Mouse (Mus musculus): Measurements from ENCODE around the gene Ddx23. TPM values are rescaled to one million over a fixed set of nuclear protein-coding genes. Genes with fewer than 3 reads are reported as not detected.

Ddx23 gene
- polyA plus RNA-seq, 1 experiment from 2014 or later: 10.0 TPM

DNA sequence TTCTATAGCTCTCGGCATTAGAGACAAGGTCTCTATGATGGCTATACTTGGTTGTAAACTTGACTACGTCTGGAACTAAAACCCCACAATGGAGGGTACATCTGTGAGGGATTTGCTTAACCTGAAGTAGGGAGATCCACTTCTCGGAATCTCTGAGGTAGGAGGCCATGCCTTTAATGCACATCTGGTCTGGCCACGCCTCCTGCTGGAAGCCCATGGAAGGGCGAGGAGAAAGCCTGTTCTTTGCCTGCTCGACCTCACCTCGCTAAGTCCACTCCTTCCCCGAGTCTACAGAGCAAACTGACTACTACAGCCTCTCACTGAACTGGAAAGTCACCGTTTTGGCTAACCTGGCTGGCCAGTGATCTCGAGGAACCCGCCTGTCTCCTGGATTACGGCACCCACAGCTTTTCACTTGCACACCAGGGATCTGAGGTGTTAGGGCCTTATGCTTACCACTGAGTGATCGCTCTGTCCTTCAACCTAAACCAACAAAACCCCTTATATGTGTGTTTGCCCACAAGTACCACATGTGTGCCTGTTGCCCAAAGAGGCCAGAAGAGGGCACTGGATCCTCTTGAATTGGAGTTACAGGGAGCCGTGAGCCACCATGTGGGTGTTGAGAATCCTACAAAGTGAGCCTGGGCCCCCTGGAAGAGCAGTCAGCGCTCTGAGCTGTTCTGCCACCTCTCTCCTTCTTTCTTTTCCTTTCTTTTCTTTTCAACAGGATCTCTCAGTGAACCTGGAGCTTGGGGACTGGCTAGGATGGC is 5.5 kb downstream of the Ddx23 start:
- no peaks in the 10 kb centered on the region for H3K27me3 ChIP-seq (ENCODE audit: control insufficient read depth, insufficient read depth, low read depth, low read length)
- H3K4me3 ChIP-seq (ENCODE audit: low read depth, low read length): no peak overlapping the region
- no peak for ATAC-seq (ENCODE audit: low read depth)
- H3K9ac ChIP-seq (ENCODE audit: low read depth, low read length): no peak overlapping the region
- H3K9me3 ChIP-seq (replicated peaks; ENCODE audit: control insufficient read depth, low read length): no peaks in the 10 kb centered on the region
- peaks cover 6% of the 10 kb centered on the region for H3K4me1 ChIP-seq (ENCODE audit: control insufficient read depth, low read depth, low read length)
- H3K4me2 ChIP-seq (ENCODE audit: low read depth, low read length): no peak overlapping the region
- H3K27ac ChIP-seq (ENCODE audit: low read length): no peak overlapping the region
- H3K36me3 ChIP-seq (ENCODE audit: control insufficient read depth, insufficient read depth): peaks cover 58% of the 10 kb centered on the region
- WGBS (ENCODE audit: insufficient replicate concordance): 83% methylated on average over 15 of the region's 15 CpGs

DNA sequence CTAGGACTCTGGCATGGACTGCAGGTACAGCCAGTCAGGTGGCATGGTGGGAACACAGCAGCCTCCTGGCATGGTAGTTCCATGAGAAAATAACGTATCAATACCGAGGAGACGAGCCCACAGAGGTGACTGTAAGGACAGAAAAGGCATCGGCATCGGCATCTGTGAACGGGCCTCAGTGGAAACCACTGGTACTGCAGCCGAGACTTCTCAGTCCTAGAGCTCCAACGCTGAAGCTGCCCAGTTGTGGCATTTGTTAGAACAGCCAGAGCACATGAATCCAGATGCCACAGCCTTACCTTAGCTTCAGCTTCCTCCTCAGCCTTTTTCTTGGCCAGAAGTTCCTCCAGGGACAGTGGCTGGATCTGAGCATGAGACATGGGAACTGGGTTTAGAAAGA is 10.5 kb downstream of the Ddx23 start:
- Histone ChIP-seq H3K4me3 (ENCODE audit: low read depth, low read length) (no peak overlapping the region), H3K27me3 (ENCODE audit: control insufficient read depth, insufficient read depth, low read depth, low read length) (no peaks in the 10 kb centered on the region), H3K9me3 (replicated peaks; ENCODE audit: control insufficient read depth, low read length) (no peaks in the 10 kb centered on the region), H3K27ac (ENCODE audit: low read length) (no peak overlapping the region), H3K4me1 (ENCODE audit: control insufficient read depth, low read depth, low read length) (no peaks in the 10 kb centered on the region), H3K9ac (ENCODE audit: low read depth, low read length) (no peak overlapping the region), H3K36me3 (ENCODE audit: control insufficient read depth, insufficient read depth) (peaks cover 83% of the 10 kb centered on the region), H3K4me2 (ENCODE audit: low read depth, low read length) (no peak overlapping the region)
- no peak for ATAC-seq (ENCODE audit: low read depth)
- 87% methylated on average over 8 of the region's 8 CpGs for WGBS (ENCODE audit: insufficient replicate concordance)

DNA sequence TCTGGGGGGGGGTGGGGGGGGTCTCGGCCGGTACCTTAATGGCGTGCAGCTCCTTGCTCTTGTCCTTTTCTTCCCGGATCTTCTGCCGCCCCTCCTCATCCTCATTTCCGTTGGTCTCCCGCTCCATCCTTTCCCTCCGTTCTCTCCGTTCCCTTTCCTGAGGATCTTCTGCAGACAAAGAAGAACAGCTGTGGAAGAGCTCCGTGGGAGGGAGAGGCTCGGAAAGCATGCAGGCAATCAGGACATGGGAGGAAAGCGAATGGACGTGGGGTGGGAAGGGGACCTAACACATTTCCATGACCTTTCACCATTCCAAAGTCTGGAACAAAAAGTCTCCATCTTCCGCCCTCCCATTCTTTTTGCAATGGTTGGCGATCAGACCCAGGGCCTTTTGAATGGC is 11.3 kb downstream of the Ddx23 start:
- no peaks in the 10 kb centered on the region for H3K27me3 ChIP-seq (ENCODE audit: control insufficient read depth, insufficient read depth, low read depth, low read length)
- H3K4me1 ChIP-seq (ENCODE audit: control insufficient read depth, low read depth, low read length): no peaks in the 10 kb centered on the region
- no peaks in the 10 kb centered on the region for H3K9me3 ChIP-seq (replicated peaks; ENCODE audit: control insufficient read depth, low read length)
- H3K9ac ChIP-seq (ENCODE audit: low read depth, low read length): no peak overlapping the region
- no peak for ATAC-seq (ENCODE audit: low read depth)
- WGBS (ENCODE audit: insufficient replicate concordance): 88% methylated on average over 15 of the region's 15 CpGs
- H3K4me2 ChIP-seq (ENCODE audit: low read depth, low read length): no peak overlapping the region
- no peak overlapping the region for H3K4me3 ChIP-seq (ENCODE audit: low read depth, low read length)
- H3K36me3 ChIP-seq (ENCODE audit: control insufficient read depth, insufficient read depth): peaks cover 82% of the 10 kb centered on the region
- H3K27ac ChIP-seq (ENCODE audit: low read length): no peak overlapping the region

DNA sequence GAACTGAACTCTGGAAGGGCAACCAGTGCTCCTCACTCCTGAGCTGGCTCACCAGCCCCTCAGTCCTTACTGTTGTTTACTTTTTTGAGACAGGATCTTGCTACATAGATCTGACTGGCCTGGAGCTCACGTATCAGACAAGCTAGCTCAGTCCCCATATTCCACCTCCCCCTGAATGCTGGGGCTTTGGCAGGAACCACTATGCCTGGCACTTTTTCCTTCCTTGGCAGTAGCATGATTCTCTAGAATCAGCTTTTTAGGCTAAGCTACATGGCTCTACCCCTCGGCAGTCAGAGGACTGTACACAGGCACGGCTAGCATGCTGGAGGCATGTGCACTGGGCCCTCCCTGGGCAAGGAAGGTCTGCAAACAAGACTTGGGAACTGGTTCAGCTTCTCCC is 14.6 kb downstream of the Ddx23 start:
- Histone ChIP-seq H3K9me3 (replicated peaks; ENCODE audit: control insufficient read depth, low read length) (no peaks in the 10 kb centered on the region), H3K9ac (ENCODE audit: low read depth, low read length) (no peak overlapping the region), H3K4me3 (ENCODE audit: low read depth, low read length) (no peak overlapping the region), H3K27me3 (ENCODE audit: control insufficient read depth, insufficient read depth, low read depth, low read length) (no peaks in the 10 kb centered on the region), H3K4me2 (ENCODE audit: low read depth, low read length) (no peak overlapping the region), H3K27ac (ENCODE audit: low read length) (no peak overlapping the region), H3K4me1 (ENCODE audit: control insufficient read depth, low read depth, low read length) (no peaks in the 10 kb centered on the region), H3K36me3 (ENCODE audit: control insufficient read depth, insufficient read depth) (peaks cover 79% of the 10 kb centered on the region)
- no peak for ATAC-seq (ENCODE audit: low read depth)
- WGBS (ENCODE audit: insufficient replicate concordance): 92% methylated on average over 3 of the region's 3 CpGs

DNA sequence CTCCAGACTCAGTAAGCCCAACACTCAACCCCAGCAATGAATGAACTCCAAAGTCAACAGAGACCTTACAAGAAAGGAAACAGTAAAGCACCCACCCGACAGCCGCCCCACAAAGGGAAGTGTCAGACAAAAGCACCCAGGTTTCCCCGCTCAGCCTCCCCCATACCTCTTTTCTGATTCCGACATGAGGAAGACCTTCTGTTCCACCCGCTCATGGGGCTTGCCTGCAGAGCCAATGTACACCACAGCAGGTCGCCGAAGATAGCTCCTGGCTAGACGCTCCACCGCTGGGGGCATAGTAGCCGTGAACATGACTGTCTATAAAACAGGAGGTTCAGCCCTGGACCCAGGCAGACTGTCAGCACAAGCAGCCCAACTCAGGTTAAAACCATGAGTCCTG is 15.4 kb downstream of the Ddx23 start:
- H3K4me1 ChIP-seq (ENCODE audit: control insufficient read depth, low read depth, low read length): no peaks in the 10 kb centered on the region
- H3K27me3 ChIP-seq (ENCODE audit: control insufficient read depth, insufficient read depth, low read depth, low read length): no peaks in the 10 kb centered on the region
- 88% methylated on average over 10 of the region's 10 CpGs for WGBS (ENCODE audit: insufficient replicate concordance)
- H3K4me3 ChIP-seq (ENCODE audit: low read depth, low read length): no peak overlapping the region
- no peak overlapping the region for H3K4me2 ChIP-seq (ENCODE audit: low read depth, low read length)
- no peak overlapping the region for H3K27ac ChIP-seq (ENCODE audit: low read length)
- no peak overlapping the region for H3K9ac ChIP-seq (ENCODE audit: low read depth, low read length)
- ATAC-seq (ENCODE audit: low read depth): no peak
- H3K36me3 ChIP-seq (ENCODE audit: control insufficient read depth, insufficient read depth): peaks cover 72% of the 10 kb centered on the region
- no peaks in the 10 kb centered on the region for H3K9me3 ChIP-seq (replicated peaks; ENCODE audit: control insufficient read depth, low read length)

DNA sequence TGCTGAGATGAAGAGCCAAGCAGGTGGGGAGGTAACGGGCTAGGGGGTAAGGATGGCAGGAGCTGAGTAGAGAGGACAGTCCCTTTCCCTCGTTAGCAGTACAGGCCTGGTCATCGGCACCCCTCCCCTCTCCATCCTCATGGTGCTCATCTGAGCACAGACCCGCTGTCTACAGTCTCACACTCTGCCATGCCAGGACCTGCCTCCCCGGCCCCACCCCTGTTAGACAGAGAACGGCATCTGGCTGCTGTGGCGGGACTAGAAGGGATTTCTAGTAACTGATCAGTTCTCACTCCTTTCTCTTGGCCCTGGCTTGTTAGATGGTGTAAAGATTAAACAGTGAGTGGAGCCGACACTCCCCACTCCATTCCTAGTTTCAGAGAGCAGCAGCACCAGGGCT is 16.0 kb downstream of the Ddx23 start:
- 73% methylated on average over 8 of the region's 8 CpGs for WGBS (ENCODE audit: insufficient replicate concordance)
- no peak overlapping the region for H3K4me3 ChIP-seq (ENCODE audit: low read depth, low read length)
- H3K4me2 ChIP-seq (ENCODE audit: low read depth, low read length): no peak overlapping the region
- H3K4me1 ChIP-seq (ENCODE audit: control insufficient read depth, low read depth, low read length): no peaks in the 10 kb centered on the region
- H3K9me3 ChIP-seq (replicated peaks; ENCODE audit: control insufficient read depth, low read length): no peaks in the 10 kb centered on the region
- no peak for ATAC-seq (ENCODE audit: low read depth)
- no peaks in the 10 kb centered on the region for H3K27me3 ChIP-seq (ENCODE audit: control insufficient read depth, insufficient read depth, low read depth, low read length)
- H3K27ac ChIP-seq (ENCODE audit: low read length): no peak overlapping the region
- H3K36me3 ChIP-seq (ENCODE audit: control insufficient read depth, insufficient read depth): peaks cover 66% of the 10 kb centered on the region
- no peak overlapping the region for H3K9ac ChIP-seq (ENCODE audit: low read depth, low read length)

DNA sequence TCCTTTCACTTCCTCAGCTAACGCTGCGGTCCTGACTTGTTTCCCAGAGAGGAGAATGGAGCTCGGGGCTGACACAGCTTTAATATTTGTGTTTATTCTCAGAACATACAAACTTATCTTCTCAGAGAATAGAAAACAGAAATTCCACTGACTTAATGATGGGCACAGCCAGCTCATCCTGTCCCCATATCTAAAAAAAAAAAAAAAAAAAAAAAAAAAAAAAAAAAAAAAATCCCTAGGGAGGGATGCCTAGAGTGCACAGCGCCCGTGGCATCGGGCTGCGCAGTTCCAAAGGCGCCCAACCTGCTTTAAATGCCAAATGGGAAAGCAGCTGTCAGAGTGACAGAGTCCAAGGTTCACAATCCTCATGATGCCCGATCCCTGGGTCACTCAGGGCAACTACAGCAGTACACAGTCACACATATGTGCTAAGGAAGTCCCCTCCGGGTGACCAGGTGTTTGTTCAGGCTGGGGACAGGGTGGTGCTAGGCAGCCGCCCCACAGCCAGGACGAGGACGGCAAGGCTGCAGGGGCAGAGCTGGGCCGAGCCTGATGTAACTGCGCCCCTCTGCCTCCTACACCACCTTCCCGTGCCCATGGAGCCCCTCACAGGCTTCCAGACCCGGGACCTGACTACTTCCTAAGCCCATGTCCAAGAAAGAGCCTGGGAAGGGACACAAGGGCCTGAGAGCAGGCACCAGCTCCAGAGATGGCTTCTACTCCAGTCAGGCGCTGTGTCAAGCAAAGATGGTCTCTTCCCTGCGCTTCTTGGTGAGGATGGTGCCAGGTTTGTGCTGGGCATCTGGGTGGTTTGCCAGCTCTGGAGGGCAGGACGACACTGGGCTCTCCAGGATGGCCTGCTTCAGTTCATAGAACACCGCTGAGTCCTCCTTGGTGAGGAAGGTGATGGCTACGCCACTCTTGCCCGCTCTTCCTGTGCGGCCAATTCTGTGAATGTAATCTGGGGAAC is 17.4 kb downstream of the Ddx23 start:
- Histone ChIP-seq H3K27ac (ENCODE audit: low read length) (no peak overlapping the region), H3K9me3 (replicated peaks; ENCODE audit: control insufficient read depth, low read length) (no peaks in the 10 kb centered on the region), H3K9ac (ENCODE audit: low read depth, low read length) (no peak overlapping the region), H3K27me3 (ENCODE audit: control insufficient read depth, insufficient read depth, low read depth, low read length) (no peaks in the 10 kb centered on the region), H3K4me3 (ENCODE audit: low read depth, low read length) (no peak overlapping the region), H3K4me2 (ENCODE audit: low read depth, low read length) (no peak overlapping the region), H3K4me1 (ENCODE audit: control insufficient read depth, low read depth, low read length) (no peaks in the 10 kb centered on the region), H3K36me3 (ENCODE audit: control insufficient read depth, insufficient read depth) (peaks cover 52% of the 10 kb centered on the region)
- ATAC-seq (ENCODE audit: low read depth): no peak
- WGBS (ENCODE audit: insufficient replicate concordance): 79% methylated on average over 24 of the region's 24 CpGs

DNA sequence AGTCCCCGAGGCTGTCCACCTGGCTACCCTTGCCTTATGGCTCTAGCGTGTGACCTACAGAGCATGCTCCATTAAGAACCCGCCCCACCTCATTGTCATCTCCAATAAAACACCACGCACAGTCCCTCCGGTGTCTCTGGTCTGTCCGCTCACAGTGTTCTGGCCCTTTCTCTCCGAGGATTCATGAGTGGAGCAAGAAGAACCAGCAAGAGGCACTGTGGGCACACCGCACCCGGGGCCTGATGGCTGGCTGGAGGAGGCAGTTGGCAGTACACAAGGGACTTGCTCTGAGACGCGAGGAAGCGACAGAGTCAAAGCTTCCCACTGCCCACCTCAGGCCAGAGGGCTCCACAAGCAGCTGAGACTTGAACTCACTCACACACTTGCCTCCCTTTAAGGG is 18.3 kb downstream of the Ddx23 start:
- H3K9me3 ChIP-seq (replicated peaks; ENCODE audit: control insufficient read depth, low read length): no peaks in the 10 kb centered on the region
- H3K9ac ChIP-seq (ENCODE audit: low read depth, low read length): no peak overlapping the region
- ATAC-seq (ENCODE audit: low read depth): no peak
- no peak overlapping the region for H3K4me2 ChIP-seq (ENCODE audit: low read depth, low read length)
- H3K27me3 ChIP-seq (ENCODE audit: control insufficient read depth, insufficient read depth, low read depth, low read length): peaks cover 4% of the 10 kb centered on the region
- H3K4me3 ChIP-seq (ENCODE audit: low read depth, low read length): no peak overlapping the region
- H3K36me3 ChIP-seq (ENCODE audit: control insufficient read depth, insufficient read depth): peaks cover 43% of the 10 kb centered on the region
- no peaks in the 10 kb centered on the region for H3K4me1 ChIP-seq (ENCODE audit: control insufficient read depth, low read depth, low read length)
- no peak overlapping the region for H3K27ac ChIP-seq (ENCODE audit: low read length)
- WGBS (ENCODE audit: insufficient replicate concordance): 86% methylated on average over 12 of the region's 12 CpGs

DNA sequence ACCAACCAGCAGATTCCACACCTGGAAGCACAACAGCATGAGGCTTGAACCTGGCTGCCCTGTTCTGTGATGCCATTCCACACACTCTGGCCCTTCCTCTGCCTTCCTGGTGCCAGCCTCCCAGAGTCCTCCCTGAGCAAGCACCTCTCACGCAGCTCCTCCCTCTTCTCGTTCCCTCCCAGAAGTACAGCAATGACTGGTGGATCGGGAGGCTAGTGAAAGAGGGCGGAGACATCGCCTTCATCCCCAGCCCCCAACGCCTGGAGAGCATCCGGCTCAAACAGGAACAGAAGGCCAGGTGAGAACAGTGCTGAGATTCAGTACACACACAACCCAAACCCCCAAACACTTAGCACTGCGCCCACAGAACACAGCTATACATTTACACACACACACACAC is 22.5 kb downstream of the Ddx23 start:
- ATAC-seq (ENCODE audit: low read depth): no peak

More for the DNA sequence above, 22.5 kb downstream of the Ddx23 start:
- H3K9ac ChIP-seq (ENCODE audit: low read depth, low read length): no peak overlapping the region
- H3K27me3 ChIP-seq (ENCODE audit: control insufficient read depth, insufficient read depth, low read depth, low read length): peaks cover 28% of the 10 kb centered on the region
- H3K27ac ChIP-seq (ENCODE audit: low read length): no peak overlapping the region
- no peak overlapping the region for H3K4me2 ChIP-seq (ENCODE audit: low read depth, low read length)
- WGBS (ENCODE audit: insufficient replicate concordance): 19% methylated on average over 8 of the region's 8 CpGs
- peaks cover under 1% of the 10 kb centered on the region; the same call in 1 of the 2 replicates for H3K4me1 ChIP-seq (ENCODE audit: control insufficient read depth, low read depth, low read length)
- no peak overlapping the region for H3K4me3 ChIP-seq (ENCODE audit: low read depth, low read length)
- peaks cover 4% of the 10 kb centered on the region for H3K36me3 ChIP-seq (ENCODE audit: control insufficient read depth, insufficient read depth)
- no peaks in the 10 kb centered on the region for H3K9me3 ChIP-seq (replicated peaks; ENCODE audit: control insufficient read depth, low read length)

All from liver, embryonic 16.5 days (tissue).